Mouse (Mus musculus): ENCODE results near the gene Zbtb44. TPM values are rescaled to one million over a fixed set of nuclear protein-coding genes. Genes with fewer than 3 reads are reported as not detected.

Zbtb44 gene
- total and polyA plus RNA-seq, 2 experiments from 2014 or later, result 5.4 to 30.1 TPM

GRCm38 (mm10) chr9:31122464-31123030 lies 92.1 kb downstream of the Zbtb44 start:
- Histone ChIP-seq H3K9me3 (replicated peaks; ENCODE audit: control insufficient read depth, low read length) (no peaks in the 10 kb centered on the region), H3K9ac (replicated peaks; ENCODE audit: low read depth, low read length) (no peak overlapping the region), H3K4me3 (ENCODE audit: low read depth, low read length) (no peak overlapping the region), H3K4me1 (ENCODE audit: control insufficient read depth, insufficient read depth) (peaks cover 19% of the 10 kb centered on the region), H3K27ac (ENCODE audit: low read depth) (no peak overlapping the region), H3K27me3 (ENCODE audit: control insufficient read depth, insufficient read depth, low read length) (no peaks in the 10 kb centered on the region), H3K36me3 (replicated peaks; ENCODE audit: control insufficient read depth, insufficient read depth, low read length) (no peaks in the 10 kb centered on the region), H3K4me2 (ENCODE audit: low read depth, low read length) (no peak overlapping the region)
- ATAC-seq (ENCODE audit: insufficient read depth, low read depth), result no peak
- 85% methylated on average over 13 of the region's 13 CpGs for WGBS
- TF ChIP-seq EP300 (IDR thresholded peaks at IDR 0.05; ENCODE audit: low read depth) (no peak), CTCF (IDR thresholded peaks at IDR 0.05; ENCODE audit: low read depth) (no peak)
- no peak for DNase-seq (ENCODE audit: low spot score)

Other genes with a start within 250 kb of the Zbtb44 start
- 4.3 and 8.4 TPM in 2 replicates for gene Adamts15, start 108.2 kb upstream of the Zbtb44 start, total RNA-seq (2014; rRNA removed; ENCODE audit: low replicate concordance)
- gene Adamts15, start 108.2 kb upstream of the Zbtb44 start, polyA plus RNA-seq (2015; fragmentation: Nextera tagmentation; extraction: Ambion mirVana), result 2.1 and 3.1 TPM in 2 replicates
- 15.6 and 24.3 TPM in 2 replicates for gene Adamts8, start 88.1 kb upstream of the Zbtb44 start, total RNA-seq (2014; rRNA removed; ENCODE audit: low replicate concordance)
- gene Adamts8, start 88.1 kb upstream of the Zbtb44 start, polyA plus RNA-seq (2015; fragmentation: Nextera tagmentation; extraction: Ambion mirVana), result 9.2 and 11.6 TPM in 2 replicates
- 3.3 TPM in 2 replicates for gene St14, start 101.2 kb downstream of the Zbtb44 start, total RNA-seq (2014; rRNA removed; ENCODE audit: low replicate concordance)
- 0.23 and 0.60 TPM in 2 replicates for gene St14, start 101.2 kb downstream of the Zbtb44 start, polyA plus RNA-seq (2015; fragmentation: Nextera tagmentation; extraction: Ambion mirVana)
- gene Aplp2, start 181.2 kb downstream of the Zbtb44 start, total RNA-seq (2014; rRNA removed; ENCODE audit: low replicate concordance), result 305 and 331 TPM in 2 replicates
- 301 and 312 TPM in 2 replicates for gene Aplp2, start 181.2 kb downstream of the Zbtb44 start, polyA plus RNA-seq (2015; fragmentation: Nextera tagmentation; extraction: Ambion mirVana)
- 2.6 and 5.8 TPM in 2 replicates for gene Prdm10, start 249.9 kb downstream of the Zbtb44 start, total RNA-seq (2014; rRNA removed; ENCODE audit: low replicate concordance)
- 1.2 and 1.3 TPM in 2 replicates for gene Prdm10, start 249.9 kb downstream of the Zbtb44 start, polyA plus RNA-seq (2015; fragmentation: Nextera tagmentation; extraction: Ambion mirVana)